ENCODE assay signal across 8 mouse cellular contexts in genomic region chr13:34148767-34149392, GRCm38 (mm10). TPM values are rescaled to one million over a fixed set of nuclear protein-coding genes. Genes with fewer than 3 reads are reported as not detected.
DNase-seq lines count a peak whose midpoint lies in the region; ATAC-seq lines count a peak whose summit lies in the region.

No protein-coding gene starts in this region.

- H3K4me3 ChIP-seq in brown adipose tissue, adult 24 weeks (ENCODE audit: insufficient read depth, low read depth, low read length): peak overlapping the region; percentile 55
- peak overlapping the region; percentile 36 for H3K4me3 ChIP-seq in forebrain, embryonic 12.5 days (replicated peaks)
- H3K4me3 ChIP-seq in heart, embryonic 16.5 days (ENCODE audit: low read length): peak overlapping the region; percentile 55
- peak overlapping the region; percentile 39 for H3K4me3 ChIP-seq in liver, embryonic 11.5 days (ENCODE audit: low read depth, low read length)
- H3K4me3 ChIP-seq in midbrain, embryonic 16.5 days (ENCODE audit: low read depth, low read length): peak overlapping the region; percentile 42

- H3K27ac ChIP-seq in brown adipose tissue, adult 24 weeks (replicated peaks; ENCODE audit: low read depth, low read length): no peak overlapping the region
- H3K27ac ChIP-seq in forebrain, embryonic 12.5 days: peak overlapping the region; percentile 98
- H3K27ac ChIP-seq in heart, embryonic 16.5 days (ENCODE audit: low read length): peak overlapping the region; percentile 87
- H3K27ac ChIP-seq in liver, embryonic 11.5 days (ENCODE audit: low read depth, low read length): no peak overlapping the region; the same call in 1 of the 2 replicates
- H3K27ac ChIP-seq in midbrain, embryonic 16.5 days (ENCODE audit: low read length): peak overlapping the region; percentile 99

- peak overlapping the region; percentile 59 for H3K9ac ChIP-seq in forebrain, embryonic 12.5 days
- H3K9ac ChIP-seq in heart, embryonic 16.5 days (ENCODE audit: low read length): peak overlapping the region; percentile 68
- H3K9ac ChIP-seq in liver, embryonic 11.5 days (ENCODE audit: low read depth, low read length): peak overlapping the region; percentile 21
- H3K9ac ChIP-seq in midbrain, embryonic 16.5 days (ENCODE audit: low read depth, low read length): peak overlapping the region; percentile 71

- no peaks in the 10 kb centered on the region for H3K4me1 ChIP-seq in brown adipose tissue, adult 24 weeks (ENCODE audit: control insufficient read depth, insufficient read depth, insufficient read length, low read length)
- peaks cover 46% of the 10 kb centered on the region for H3K4me1 ChIP-seq in forebrain, embryonic 12.5 days
- peaks cover 31% of the 10 kb centered on the region for H3K4me1 ChIP-seq in heart, embryonic 16.5 days (ENCODE audit: control insufficient read depth, insufficient read depth, low read length)
- peaks cover 7% of the 10 kb centered on the region for H3K4me1 ChIP-seq in liver, embryonic 11.5 days (replicated peaks; ENCODE audit: control insufficient read depth, insufficient read depth, low read length)
- peaks cover 33% of the 10 kb centered on the region for H3K4me1 ChIP-seq in midbrain, embryonic 16.5 days (ENCODE audit: control insufficient read depth, insufficient read depth, low read length)

- ATAC-seq in forebrain, embryonic 12.5 days (ENCODE audit: low FRiP score): peak; percentile 90
- ATAC-seq in heart, embryonic 16.5 days (replicated peaks; ENCODE audit: extremely low read depth, insufficient read depth, low FRiP score): peak; percentile 71
- peak; percentile 47; the same call in 1 of the 2 replicates for ATAC-seq in liver, embryonic 11.5 days (replicated peaks; ENCODE audit: low FRiP score)
- ATAC-seq in midbrain, embryonic 16.5 days: peak; percentile 91

- H3K9me3 ChIP-seq in forebrain, embryonic 12.5 days: no peaks in the 10 kb centered on the region
- no peaks in the 10 kb centered on the region for H3K9me3 ChIP-seq in heart, embryonic 16.5 days (replicated peaks; ENCODE audit: control insufficient read depth, low read length)
- no peaks in the 10 kb centered on the region for H3K9me3 ChIP-seq in liver, embryonic 11.5 days (ENCODE audit: control insufficient read depth, low read length)
- no peaks in the 10 kb centered on the region for H3K9me3 ChIP-seq in midbrain, embryonic 16.5 days (replicated peaks; ENCODE audit: control insufficient read depth, low read length, poor library complexity, severe bottlenecking)

- H3K4me2 ChIP-seq in forebrain, embryonic 12.5 days: peak overlapping the region; percentile 59
- peak overlapping the region; percentile 80 for H3K4me2 ChIP-seq in heart, embryonic 16.5 days (ENCODE audit: low read depth, low read length)
- H3K4me2 ChIP-seq in liver, embryonic 11.5 days: peak overlapping the region; percentile 69
- peak overlapping the region; percentile 51 for H3K4me2 ChIP-seq in midbrain, embryonic 16.5 days (ENCODE audit: low read length)

- DNase-seq in A20 (ENCODE audit: low read depth, low spot score): peak; percentile 61
- peak; percentile 72 for DNase-seq in kidney, postnatal 10 days
- peak; percentile 43 for DNase-seq in liver, embryonic 11.5 days (ENCODE audit: low spot score)
- peak; percentile 35 for DNase-seq in testis, postnatal 14 days (ENCODE audit: low spot score)

- H3K36me3 ChIP-seq in forebrain, embryonic 12.5 days (replicated peaks): no peaks in the 10 kb centered on the region
- no peaks in the 10 kb centered on the region for H3K36me3 ChIP-seq in heart, embryonic 16.5 days (ENCODE audit: control insufficient read depth, insufficient read depth)
- no peaks in the 10 kb centered on the region for H3K36me3 ChIP-seq in liver, embryonic 11.5 days (ENCODE audit: control insufficient read depth, insufficient read depth, low read length)
- no peaks in the 10 kb centered on the region for H3K36me3 ChIP-seq in midbrain, embryonic 16.5 days (ENCODE audit: control insufficient read depth, insufficient read depth, low read length)

- H3K27me3 ChIP-seq in forebrain, embryonic 12.5 days: no peaks in the 10 kb centered on the region
- no peaks in the 10 kb centered on the region for H3K27me3 ChIP-seq in heart, embryonic 16.5 days (ENCODE audit: control insufficient read depth, insufficient read depth, low read length)
- peaks cover 20% of the 10 kb centered on the region for H3K27me3 ChIP-seq in liver, embryonic 11.5 days (replicated peaks; ENCODE audit: control insufficient read depth, insufficient read depth, low read length)
- H3K27me3 ChIP-seq in midbrain, embryonic 16.5 days (ENCODE audit: control insufficient read depth, insufficient read depth, low read depth, low read length): no peaks in the 10 kb centered on the region

- 0% methylated on average over 23 of the region's 23 CpGs for WGBS in forebrain, embryonic 12.5 days
- WGBS in heart, embryonic 16.5 days: 2% methylated on average over 23 of the region's 23 CpGs
- 8% methylated on average over 23 of the region's 23 CpGs for WGBS in liver, embryonic 11.5 days
- WGBS in midbrain, embryonic 16.5 days: 1% methylated on average over 23 of the region's 23 CpGs

RNA-seq across cellular contexts. Expression of gene Psmg4, which starts 13.9 kb away (rescaled TPM):
- polyA plus RNA-seq in brown adipose tissue, adult 24 weeks (2012; ENCODE audit: insufficient read depth, insufficient read length, missing spikeins): 25.2 and 29.4 TPM in 2 replicates
- polyA plus RNA-seq in forebrain, embryonic 12.5 days (2016; fragmentation: Nextera tagmentation; extraction: Ambion mirVana): 134 and 141 TPM in 2 replicates
- 65.3 and 74.1 TPM in 2 replicates for polyA plus RNA-seq in heart, embryonic 16.5 days (2015; fragmentation: Nextera tagmentation; extraction: Ambion mirVana)
- polyA plus RNA-seq in liver, embryonic 11.5 days (2014; fragmentation: Nextera tagmentation; extraction: Ambion mirVana): 85.0 and 91.4 TPM in 2 replicates
- 71.6 and 74.6 TPM in 2 replicates for polyA plus RNA-seq in midbrain, embryonic 16.5 days (2015; fragmentation: Nextera tagmentation; extraction: Ambion mirVana)

RNA-seq across cellular contexts. Expression of gene Tubb2b, which starts 18.6 kb away (rescaled TPM):
- 1.0 and 1.7 TPM in 2 replicates for polyA plus RNA-seq in brown adipose tissue, adult 24 weeks (2012; ENCODE audit: insufficient read depth, insufficient read length, missing spikeins)
- 311 and 346 TPM in 2 replicates for polyA plus RNA-seq in forebrain, embryonic 12.5 days (2016; fragmentation: Nextera tagmentation; extraction: Ambion mirVana)
- polyA plus RNA-seq in heart, embryonic 16.5 days (2015; fragmentation: Nextera tagmentation; extraction: Ambion mirVana): 52.1 and 56.8 TPM in 2 replicates
- polyA plus RNA-seq in liver, embryonic 11.5 days (2014; fragmentation: Nextera tagmentation; extraction: Ambion mirVana): 7.6 and 7.7 TPM in 2 replicates
- 1,230 and 1,315 TPM in 2 replicates for polyA plus RNA-seq in midbrain, embryonic 16.5 days (2015; fragmentation: Nextera tagmentation; extraction: Ambion mirVana)

Comparison
In these comparisons a context has a peak if more than half of its experiments do, and no peak if none do; other contexts are left out.
1. H3K27ac ChIP-seq: peak in forebrain, embryonic 12.5 days (single experiment), heart, embryonic 16.5 days (single experiment) and midbrain, embryonic 16.5 days (single experiment); none in brown adipose tissue, adult 24 weeks (single experiment) and liver, embryonic 11.5 days (single experiment).
2. H3K9ac ChIP-seq: peak in every context shown above with its lines; median percentile 71 in midbrain, embryonic 16.5 days; 68 in heart, embryonic 16.5 days; 59 in forebrain, embryonic 12.5 days; 21 in liver, embryonic 11.5 days.
3. Peak in every context shown above with its lines, with median percentiles within 50 percentile points of each other: DNase-seq, H3K4me3 ChIP-seq, ATAC-seq and H3K4me2 ChIP-seq.